Mouse (Mus musculus): ENCODE results near the gene Dnajb14. TPM values are rescaled to one million over a fixed set of nuclear protein-coding genes. Genes with fewer than 3 reads are reported as not detected.

The Dnajb14 gene
- polyA plus RNA-seq, 1 experiment = 2.9 TPM

- Histone ChIP-seq H3K4me3 (ENCODE audit: control insufficient read depth, insufficient read depth, low read length) (no peak overlapping the region), H3K36me3 (ENCODE audit: control insufficient read depth, insufficient read depth, low read length) (peaks cover 35% of the 10 kb centered on the region), H3K4me1 (replicated peaks; ENCODE audit: control insufficient read depth, insufficient read depth, low read length) (peaks cover 6% of the 10 kb centered on the region), H3K27ac (ENCODE audit: control insufficient read depth, insufficient read depth, low read length) (no peak overlapping the region), H3K27me3 (ENCODE audit: control insufficient read depth, insufficient read depth, low read length) (no peaks in the 10 kb centered on the region)
- WGBS = 81% methylated on average over 5 of the region's 5 CpGs
- DNase-seq = no peak
- TF ChIP-seq POLR2A (IDR thresholded peaks at IDR 0.05; ENCODE audit: control insufficient read depth, extremely low read depth, insufficient read depth, low read length, poor library complexity) = no peak
- no peak for TF ChIP-seq CTCF (IDR thresholded peaks at IDR 0.05; ENCODE audit: borderline replicate concordance, control insufficient read depth, extremely low read depth, insufficient read depth, low read length, poor library complexity)
These were observed 68.4 kb downstream of the Dnajb14 start for GRCm38 (mm10) chr3:137935570-137936525.

- DNase-seq = no peak
- 90% methylated on average over 6 of the region's 6 CpGs for WGBS
- Histone ChIP-seq H3K4me3 (ENCODE audit: control insufficient read depth, insufficient read depth, low read length) (no peak overlapping the region), H3K27ac (ENCODE audit: control insufficient read depth, insufficient read depth, low read length) (no peak overlapping the region), H3K4me1 (replicated peaks; ENCODE audit: control insufficient read depth, insufficient read depth, low read length) (peaks cover 6% of the 10 kb centered on the region), H3K27me3 (ENCODE audit: control insufficient read depth, insufficient read depth, low read length) (no peaks in the 10 kb centered on the region), H3K36me3 (ENCODE audit: control insufficient read depth, insufficient read depth, low read length) (peaks cover 39% of the 10 kb centered on the region)
- TF ChIP-seq CTCF (IDR thresholded peaks at IDR 0.05; ENCODE audit: borderline replicate concordance, control insufficient read depth, extremely low read depth, insufficient read depth, low read length, poor library complexity) = no peak
- TF ChIP-seq POLR2A (IDR thresholded peaks at IDR 0.05; ENCODE audit: control insufficient read depth, extremely low read depth, insufficient read depth, low read length, poor library complexity) = no peak
These were observed 69.1 kb downstream of the Dnajb14 start for GRCm38 (mm10) chr3:137936541-137936940.

- WGBS = 96% methylated on average over 6 of the region's 6 CpGs
- no peak overlapping the region for H3K4me3 ChIP-seq (ENCODE audit: control insufficient read depth, insufficient read depth, low read length)
- TF ChIP-seq POLR2A (IDR thresholded peaks at IDR 0.05; ENCODE audit: control insufficient read depth, extremely low read depth, insufficient read depth, low read length, poor library complexity) = no peak
- no peak overlapping the region; the same call in 1 of the 2 replicates for H3K27ac ChIP-seq (ENCODE audit: control insufficient read depth, insufficient read depth, low read length)
- no peaks in the 10 kb centered on the region for H3K27me3 ChIP-seq (ENCODE audit: control insufficient read depth, insufficient read depth, low read length)
- H3K4me1 ChIP-seq (replicated peaks; ENCODE audit: control insufficient read depth, insufficient read depth, low read length) = no peaks in the 10 kb centered on the region
- no peak for DNase-seq
- H3K36me3 ChIP-seq (ENCODE audit: control insufficient read depth, insufficient read depth, low read length) = peaks cover 45% of the 10 kb centered on the region
These were observed 71.1 kb downstream of the Dnajb14 start for GRCm38 (mm10) chr3:137938608-137939007.

- no peak overlapping the region for H3K27ac ChIP-seq (ENCODE audit: control insufficient read depth, insufficient read depth, low read length)
- DNase-seq = no peak
- no peak overlapping the region for H3K4me3 ChIP-seq (ENCODE audit: control insufficient read depth, insufficient read depth, low read length)
- no peaks in the 10 kb centered on the region for H3K4me1 ChIP-seq (replicated peaks; ENCODE audit: control insufficient read depth, insufficient read depth, low read length)
- 94% methylated on average over 4 of the region's 4 CpGs for WGBS
- H3K36me3 ChIP-seq (ENCODE audit: control insufficient read depth, insufficient read depth, low read length) = peaks cover 37% of the 10 kb centered on the region
- TF ChIP-seq CTCF (IDR thresholded peaks at IDR 0.05; ENCODE audit: borderline replicate concordance, control insufficient read depth, extremely low read depth, insufficient read depth, low read length, poor library complexity) (no peak), POLR2A (IDR thresholded peaks at IDR 0.05; ENCODE audit: control insufficient read depth, extremely low read depth, insufficient read depth, low read length, poor library complexity) (no peak)
- no peaks in the 10 kb centered on the region for H3K27me3 ChIP-seq (ENCODE audit: control insufficient read depth, insufficient read depth, low read length)
These were observed 73.3 kb downstream of the Dnajb14 start for GRCm38 (mm10) chr3:137940757-137941156.

GRCm38 (mm10) chr3:137941555-137941954 is 74.1 kb downstream of the Dnajb14 start:
- Histone ChIP-seq H3K4me1 (replicated peaks; ENCODE audit: control insufficient read depth, insufficient read depth, low read length) (no peaks in the 10 kb centered on the region), H3K4me3 (ENCODE audit: control insufficient read depth, insufficient read depth, low read length) (no peak overlapping the region), H3K27ac (ENCODE audit: control insufficient read depth, insufficient read depth, low read length) (no peak overlapping the region), H3K36me3 (ENCODE audit: control insufficient read depth, insufficient read depth, low read length) (peaks cover 31% of the 10 kb centered on the region), H3K27me3 (ENCODE audit: control insufficient read depth, insufficient read depth, low read length) (no peaks in the 10 kb centered on the region)
- DNase-seq = no peak
- TF ChIP-seq CTCF (IDR thresholded peaks at IDR 0.05; ENCODE audit: borderline replicate concordance, control insufficient read depth, extremely low read depth, insufficient read depth, low read length, poor library complexity) (no peak), POLR2A (IDR thresholded peaks at IDR 0.05; ENCODE audit: control insufficient read depth, extremely low read depth, insufficient read depth, low read length, poor library complexity) (no peak)

GRCm38 (mm10) chr3:137942098-137942622 is 74.7 kb downstream of the Dnajb14 start:
- Histone ChIP-seq H3K36me3 (ENCODE audit: control insufficient read depth, insufficient read depth, low read length) (peaks cover 31% of the 10 kb centered on the region), H3K27ac (ENCODE audit: control insufficient read depth, insufficient read depth, low read length) (no peak overlapping the region), H3K4me1 (replicated peaks; ENCODE audit: control insufficient read depth, insufficient read depth, low read length) (no peaks in the 10 kb centered on the region), H3K27me3 (ENCODE audit: control insufficient read depth, insufficient read depth, low read length) (no peaks in the 10 kb centered on the region), H3K4me3 (ENCODE audit: control insufficient read depth, insufficient read depth, low read length) (no peak overlapping the region)
- WGBS = 95% methylated on average over 12 of the region's 12 CpGs
- no peak for DNase-seq
- TF ChIP-seq CTCF (IDR thresholded peaks at IDR 0.05; ENCODE audit: borderline replicate concordance, control insufficient read depth, extremely low read depth, insufficient read depth, low read length, poor library complexity) (no peak), POLR2A (IDR thresholded peaks at IDR 0.05; ENCODE audit: control insufficient read depth, extremely low read depth, insufficient read depth, low read length, poor library complexity) (no peak)

All from thymus, adult 2 months (tissue).